Mouse (Mus musculus) left cerebral cortex, postnatal 36 days (tissue): ENCODE data around the gene Stat4. TPM values are rescaled to one million over a fixed set of nuclear protein-coding genes. Genes with fewer than 3 reads are reported as not detected.

Experiments used
- DNase-seq, 2 experiments: peaks; one replicate each; pipeline ENCODE4 v3.0.0; 2021 to 2022; ENCODE audit warnings: low spot score in 2 of 2, mixed read lengths in 1 of 2
- intact Hi-C: fragments of 180-260 bp; cut with DNase I; formaldehyde crosslinking; loops from one replicate; pipeline ENCODE4 v1.15.1; 2025
- total RNA-seq, 2 experiments: library from RNA; stranded (reverse); gene quantifications; 2 replicates each; pipeline ENCODE4 v1.2.3; 2021

The Stat4 gene
- total RNA-seq, result 1 to 10 TPM; 4.2 to 5.0 TPM

GRCm38 (mm10) chr1:51986848-51987247 lies at the start of gene Stat4:
Stat4 (plus strand) TSS chr1:51987148.
- intact Hi-C loops, result no loop called here

DNA sequence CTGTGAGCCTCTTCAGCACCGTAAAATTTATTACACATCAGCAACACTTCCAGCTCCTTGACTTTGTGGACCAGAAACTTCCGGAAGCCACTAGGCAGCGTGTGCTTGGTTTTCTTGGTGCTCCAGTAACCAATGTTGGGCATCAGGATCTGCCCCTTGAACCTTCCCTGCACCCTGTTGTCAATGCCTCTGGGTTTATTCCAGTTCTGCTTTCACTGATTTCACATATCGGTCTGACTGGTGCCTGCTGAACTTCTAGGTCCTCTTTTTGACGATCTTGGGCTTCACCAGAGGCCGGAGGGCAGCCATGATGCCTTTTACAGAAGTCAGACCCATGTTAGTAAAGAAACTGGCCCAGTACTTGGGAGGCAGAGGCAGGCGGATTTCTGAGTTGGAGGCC lies 48.6 kb upstream of the Stat4 start:
- DNase-seq, result no peak
- intact Hi-C loops, result no loop called here

More at GRCm38 (mm10) chr1:51986848-51987247, at the start of gene Stat4:
- no peak for DNase-seq

- DNase-seq, result peak in 1 of 2 experiments; percentile 19
Measured at GRCm38 (mm10) chr1:51944755-51945154, 42.2 kb upstream of the Stat4 start.

GRCm38 (mm10) chr1:51947116-51947515 lies 39.8 kb upstream of the Stat4 start:
- DNase-seq, result no peak
- intact Hi-C loops, result no loop called here

More at GRCm38 (mm10) chr1:51944755-51945154, 42.2 kb upstream of the Stat4 start:
- intact Hi-C loops, result loop anchor here (2.0 kb wide), 1 partner anchor 276 kb away; no protein-coding TSS in a partner anchor

- DNase-seq, result no peak
- intact Hi-C loops, result no loop called here
Measured at GRCm38 (mm10) chr1:51964647-51965046, 22.3 kb upstream of the Stat4 start.

DNA sequence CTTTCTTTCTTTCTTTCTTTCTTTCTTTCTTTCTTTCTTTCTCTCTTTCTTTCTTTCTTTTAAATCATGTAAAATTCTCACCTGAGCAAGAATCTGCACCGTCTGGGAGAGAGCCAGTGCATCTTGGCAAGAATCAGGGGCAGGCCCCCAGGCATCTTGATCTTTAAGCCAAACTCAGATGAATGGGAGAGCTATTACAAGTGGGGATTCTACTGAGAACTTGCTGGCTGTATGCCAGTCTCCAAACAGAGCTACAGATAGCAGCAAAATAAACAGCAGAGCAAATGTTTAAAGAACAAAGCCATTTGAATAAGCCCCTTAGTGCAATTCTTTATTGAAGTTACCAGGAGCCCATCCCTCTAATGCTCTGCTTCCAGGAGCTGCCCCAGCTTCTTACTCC lies 18.0 kb upstream of the Stat4 start:
- intact Hi-C loops, result no loop called here
- DNase-seq, result no peak

- DNase-seq, result no peak
- intact Hi-C loops, result no loop called here
Measured at GRCm38 (mm10) chr1:51970182-51970581, 16.8 kb upstream of the Stat4 start.

DNA sequence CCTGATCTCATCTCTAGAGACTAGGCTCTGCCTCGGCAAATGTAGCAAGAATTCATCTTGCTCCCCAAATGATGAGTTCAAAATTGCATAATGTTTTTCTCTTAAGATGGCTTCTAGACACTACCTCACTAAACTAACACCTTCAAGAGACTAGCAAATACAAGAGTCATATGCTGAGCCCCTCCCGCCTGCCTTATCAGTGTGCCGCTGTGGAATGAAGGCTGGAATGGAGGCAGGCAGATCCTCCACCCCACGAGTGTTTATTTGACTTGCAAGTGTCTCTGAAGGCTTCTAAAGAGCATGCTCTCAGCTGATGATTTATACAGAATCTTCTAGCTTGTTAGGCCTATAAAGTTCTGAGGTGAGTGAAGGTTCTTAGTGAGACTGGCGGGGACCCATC lies 11.4 kb upstream of the Stat4 start:
- intact Hi-C loops, result no loop called here
- no peak for DNase-seq

GRCm38 (mm10) chr1:51979048-51979447 lies 7.9 kb upstream of the Stat4 start:
- no peak for DNase-seq
- intact Hi-C loops, result no loop called here

DNA sequence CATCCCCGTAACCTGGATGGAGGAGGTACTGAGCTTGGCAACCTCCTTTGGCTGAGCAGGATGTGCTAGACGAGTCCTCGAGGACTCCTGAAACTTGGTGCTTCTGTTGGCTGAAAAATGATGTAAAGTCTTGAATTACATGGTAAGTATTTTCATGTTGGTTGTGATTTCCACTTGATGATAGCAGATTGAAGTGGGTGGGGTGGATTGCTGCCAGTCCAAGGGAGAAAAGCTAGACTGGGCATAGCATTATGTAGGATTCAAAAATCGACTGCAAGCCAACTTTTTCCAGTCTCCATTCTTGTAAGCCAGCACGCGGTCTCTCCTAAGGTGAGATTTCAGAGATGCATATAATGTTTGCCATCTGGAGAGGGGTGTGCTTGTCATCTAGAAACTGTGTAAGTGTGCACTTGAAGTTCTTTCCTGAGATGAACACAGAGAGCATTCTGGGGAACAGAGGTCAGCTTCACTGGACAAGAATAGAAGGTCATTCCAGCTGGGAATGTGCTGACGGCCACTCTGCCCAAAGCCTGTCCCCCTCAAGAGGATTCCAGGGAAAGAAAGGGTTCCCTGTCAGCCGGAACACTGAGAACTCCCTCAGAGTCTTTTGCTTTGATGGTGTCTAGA lies 5.1 kb downstream of the Stat4 start:
- DNase-seq, result peak; percentile 46 to 68
- intact Hi-C loops, result no loop called here

- intact Hi-C loops, result loop anchor here (5.0 kb wide), 1 partner anchor 339 kb away; no protein-coding TSS in a partner anchor
- no peak for DNase-seq
Measured at GRCm38 (mm10) chr1:51996056-51996455, 9.1 kb downstream of the Stat4 start.

DNA sequence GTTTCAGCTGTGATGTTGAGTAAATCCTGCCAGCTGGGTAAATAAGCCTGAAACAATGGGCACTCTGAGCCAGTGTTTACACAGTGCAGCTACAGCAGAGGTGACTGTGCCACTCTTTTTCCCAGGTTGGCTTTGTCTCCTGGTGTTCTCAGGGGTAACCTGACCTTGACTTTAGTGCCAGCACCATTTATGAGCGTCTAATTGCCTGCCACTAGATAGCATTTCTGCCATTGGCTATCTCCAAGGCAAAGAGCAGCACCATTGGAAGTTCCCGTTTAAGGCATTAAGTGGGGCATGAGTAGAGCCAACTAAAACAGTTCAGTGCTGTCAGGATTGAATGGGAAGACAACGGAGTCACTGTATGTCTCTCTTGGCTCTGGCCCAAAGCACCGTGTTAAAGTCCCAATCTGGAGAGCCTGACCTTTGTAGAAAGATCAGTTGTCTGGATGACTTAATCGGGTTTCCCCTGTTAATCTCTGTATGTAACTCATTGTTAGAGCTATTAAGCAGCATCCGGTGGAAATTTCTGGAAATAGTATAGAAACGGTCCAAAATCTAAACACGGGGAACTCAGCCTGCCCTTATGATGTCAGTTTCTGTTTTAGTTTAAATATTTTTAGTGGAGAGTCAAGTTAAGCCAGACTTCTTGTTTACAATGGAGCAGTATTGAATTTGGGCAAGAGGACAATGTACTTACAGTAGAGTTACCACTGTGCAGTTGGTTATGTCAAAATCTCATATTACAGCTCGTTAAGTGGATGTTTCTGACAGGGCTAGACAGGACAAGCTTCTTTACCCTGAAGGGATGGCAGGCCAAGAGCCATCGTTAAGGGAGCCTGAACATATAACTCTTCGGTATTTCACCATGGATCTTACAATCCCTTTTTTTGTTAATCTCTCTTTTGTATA lies 10.1 kb downstream of the Stat4 start:
- no peak for DNase-seq
- intact Hi-C loops, result loop anchor here (5.0 kb wide), 1 partner anchor 340 kb away; no protein-coding TSS in a partner anchor

DNA sequence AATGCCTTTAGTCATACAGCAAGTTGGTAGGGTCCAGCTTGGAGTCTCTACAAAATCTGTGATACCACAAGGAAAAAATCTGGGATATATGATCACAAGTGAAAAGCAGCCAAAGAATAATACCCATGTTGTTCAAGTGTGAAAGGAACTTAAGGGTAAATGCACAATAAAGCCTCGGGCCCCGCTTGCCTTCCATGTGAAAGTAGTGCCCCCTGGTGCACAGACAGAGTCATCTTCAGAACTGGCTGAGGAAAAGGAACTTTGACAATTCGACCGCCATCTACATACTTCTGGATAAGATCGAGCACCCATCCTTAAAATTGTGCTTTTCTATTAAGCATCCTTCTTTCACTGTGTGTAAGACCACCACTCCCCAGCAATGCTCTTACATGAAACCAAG lies 11.6 kb downstream of the Stat4 start:
- intact Hi-C loops, result loop anchor here (5.0 kb wide), 1 partner anchor 341 kb away; no protein-coding TSS in a partner anchor
- peak; percentile 33 to 34 for DNase-seq

- DNase-seq, result peak; percentile 56 to 71
- intact Hi-C loops, result no loop called here
Measured at GRCm38 (mm10) chr1:52004096-52004495, 17.1 kb downstream of the Stat4 start.

GRCm38 (mm10) chr1:52008443-52008842 lies 21.5 kb downstream of the Stat4 start:
- intact Hi-C loops, result loop anchor here (5.0 kb wide), 1 partner anchor 79 kb away; no protein-coding TSS in a partner anchor
- DNase-seq, result no peak

DNA sequence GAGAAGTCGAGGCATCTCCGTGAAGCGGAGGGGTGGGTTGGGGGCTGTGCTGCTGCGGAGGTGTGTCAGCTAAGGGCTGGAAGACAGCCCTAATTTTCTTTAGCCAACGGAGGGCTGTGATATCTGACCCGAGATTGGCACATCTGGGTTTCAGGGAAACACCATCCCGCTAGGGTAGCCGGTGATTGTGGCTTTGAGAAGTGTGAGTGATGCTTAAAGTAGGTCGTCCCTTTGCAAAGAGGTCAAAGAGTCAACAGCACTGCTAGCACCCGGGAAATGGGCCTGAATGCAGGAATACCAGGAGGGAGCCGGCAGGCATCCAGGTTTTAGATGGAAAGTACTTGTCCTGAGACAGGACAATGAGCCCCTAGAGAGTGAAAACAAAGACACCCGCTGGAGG lies 22.0 kb downstream of the Stat4 start:
- no peak for DNase-seq
- intact Hi-C loops, result loop anchor here (5.0 kb wide), 1 partner anchor 78 kb away; no protein-coding TSS in a partner anchor

GRCm38 (mm10) chr1:52010741-52011140 lies 23.8 kb downstream of the Stat4 start:
- intact Hi-C loops, result no loop called here
- no peak for DNase-seq

- DNase-seq, result no peak
- intact Hi-C loops, result no loop called here
Measured at GRCm38 (mm10) chr1:52011227-52011626, 24.3 kb downstream of the Stat4 start.

GRCm38 (mm10) chr1:52012231-52012630 lies 25.3 kb downstream of the Stat4 start:
- no peak for DNase-seq
- intact Hi-C loops, result no loop called here

DNA sequence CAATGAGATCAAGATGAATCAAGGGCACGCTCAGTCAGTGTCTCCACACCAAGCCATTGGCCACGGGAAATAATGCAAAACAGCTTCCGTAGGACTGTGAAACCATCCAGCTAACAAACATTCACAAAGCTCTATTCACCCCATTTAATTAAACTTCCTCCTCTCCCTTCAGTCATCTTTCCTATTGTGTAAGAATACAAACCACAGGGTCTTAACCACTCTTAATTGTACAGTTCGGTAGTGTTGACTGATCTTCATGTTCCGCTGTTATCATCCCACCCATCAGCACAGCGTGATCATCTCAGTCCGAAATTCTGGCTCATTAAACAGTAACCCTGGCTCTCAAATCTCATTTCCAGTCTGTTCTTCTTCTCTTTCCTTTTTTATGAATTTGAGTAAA lies 25.8 kb downstream of the Stat4 start:
- no peak for DNase-seq
- intact Hi-C loops, result no loop called here
